Mouse (Mus musculus) fat pad, adult 2 months (tissue): ENCODE measurements around the gene Stx18.

Experiments
- DNase-seq: peaks from one replicate; pipeline ENCODE4 v3.0.0-alpha.2; 2011; ENCODE audit warnings: low read depth, low spot score; ENCODE audit errors: extremely low read depth

The Stx18 gene

DNA sequence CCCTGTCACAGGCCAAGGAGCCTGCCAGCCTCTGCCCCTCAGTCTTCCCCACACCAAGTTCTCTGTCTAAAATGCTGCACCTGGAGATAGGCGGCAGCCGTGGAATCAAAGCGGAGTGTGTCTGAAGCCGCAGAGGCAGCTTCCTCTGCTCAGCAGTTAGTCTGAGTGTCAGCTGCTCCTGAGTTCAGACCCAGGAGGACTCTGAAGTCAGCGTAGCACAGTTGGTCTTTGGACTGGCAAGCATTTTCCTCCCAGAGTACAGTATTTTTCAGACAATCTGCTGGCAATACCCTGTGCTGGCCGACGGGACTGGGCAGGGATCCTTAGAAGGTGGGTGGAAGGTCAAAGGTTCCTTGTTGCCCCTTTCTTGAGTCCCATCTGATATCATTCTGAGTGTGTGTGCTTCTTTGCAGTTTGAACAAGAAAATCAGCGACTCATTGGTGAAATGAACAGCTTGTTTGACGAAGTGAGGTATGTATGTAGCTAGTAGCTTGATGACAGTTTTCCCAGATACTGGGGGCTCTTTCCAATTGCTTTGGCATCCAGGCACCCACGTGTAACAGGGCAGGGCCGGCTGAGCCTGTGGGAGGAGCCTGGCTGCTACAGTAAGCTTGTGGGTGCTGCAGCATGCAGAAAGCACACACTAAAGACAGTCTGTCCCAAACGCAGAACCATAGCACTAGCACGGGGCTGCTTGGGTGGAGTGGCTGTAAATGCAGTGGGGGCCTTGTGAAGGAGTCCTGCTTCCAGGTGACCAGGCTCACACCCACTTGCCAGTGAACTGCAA lies 88.2 kb downstream of the Stx18 start:
- no peak for DNase-seq

DNA sequence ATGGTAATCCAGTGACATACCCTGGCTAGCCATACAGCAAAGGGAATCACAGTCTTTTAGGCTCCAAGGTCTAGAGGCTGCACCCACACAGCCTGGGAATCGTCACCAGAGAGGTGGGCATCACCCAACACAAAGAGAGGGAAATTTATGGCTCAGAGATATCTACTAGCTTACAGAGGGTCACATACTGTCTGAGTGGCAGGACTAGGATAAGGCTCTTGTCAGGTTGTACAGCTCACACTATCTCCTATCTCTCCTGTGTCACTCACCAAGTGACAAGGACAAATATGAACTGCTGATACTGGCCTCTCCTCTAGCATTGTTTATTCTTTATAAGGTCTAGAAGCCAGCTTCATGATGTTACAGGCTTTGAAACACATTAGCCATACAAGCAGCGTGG lies 90.8 kb downstream of the Stx18 start:
- DNase-seq: no peak

DNA sequence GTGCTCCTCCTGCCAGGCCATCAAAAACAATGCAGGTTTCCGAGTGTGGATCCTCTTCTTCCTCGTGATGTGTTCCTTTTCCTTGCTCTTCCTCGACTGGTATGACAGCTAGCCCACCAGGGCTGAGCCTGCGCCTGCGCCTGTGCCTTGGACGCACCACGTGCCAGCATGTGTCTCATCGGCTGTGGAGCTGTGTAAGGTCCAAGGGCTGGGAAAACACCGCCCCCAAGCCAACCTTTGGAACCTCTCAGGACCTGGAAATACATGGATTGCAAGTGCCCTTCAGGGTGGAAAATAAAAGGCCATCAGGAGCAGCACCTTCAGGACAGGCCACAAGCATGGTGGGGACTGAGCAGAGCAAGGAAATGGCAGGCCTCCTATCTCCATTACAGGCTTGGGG lies 97.7 kb downstream of the Stx18 start:
- no peak for DNase-seq

DNA sequence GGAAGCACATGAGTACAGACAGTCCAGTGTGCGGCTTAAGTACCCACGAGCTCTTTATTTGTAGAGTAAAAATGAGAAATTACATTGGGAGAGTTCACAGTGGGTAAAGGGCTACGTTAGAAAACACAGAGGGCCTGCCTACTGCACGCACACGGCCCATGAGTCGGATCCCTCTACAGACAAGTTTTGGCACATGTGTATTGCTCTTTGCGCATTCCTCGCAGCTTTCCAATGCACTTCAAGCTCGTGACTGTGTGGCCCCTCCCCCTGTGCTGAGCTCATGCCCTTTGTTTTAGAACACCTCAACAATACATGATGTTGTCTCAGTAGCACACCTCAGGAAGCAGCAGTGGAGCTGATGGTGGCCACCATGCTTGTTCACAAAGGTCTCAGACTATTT lies 98.6 kb downstream of the Stx18 start:
- no peak for DNase-seq

DNA sequence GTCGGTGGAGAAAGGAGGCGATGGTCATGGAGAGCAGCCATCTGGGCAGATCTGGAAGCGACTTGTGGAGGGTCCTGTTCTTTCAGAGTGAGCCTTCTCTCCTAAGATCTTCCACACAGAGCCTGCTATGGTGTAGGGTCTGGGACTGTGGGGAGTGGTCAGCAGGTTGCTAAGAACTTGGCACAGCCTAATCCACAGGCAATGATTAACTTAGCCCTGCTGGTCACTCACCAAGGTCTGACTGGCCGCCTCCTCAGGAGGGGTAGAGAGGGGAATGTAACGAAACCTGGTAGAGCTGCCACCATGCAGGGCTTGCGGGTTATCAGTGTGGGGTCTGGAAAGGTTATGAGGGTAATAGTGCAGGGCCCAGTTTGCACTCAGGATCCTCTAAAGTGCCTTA lies 102.4 kb downstream of the Stx18 start:
- no peak for DNase-seq

DNA sequence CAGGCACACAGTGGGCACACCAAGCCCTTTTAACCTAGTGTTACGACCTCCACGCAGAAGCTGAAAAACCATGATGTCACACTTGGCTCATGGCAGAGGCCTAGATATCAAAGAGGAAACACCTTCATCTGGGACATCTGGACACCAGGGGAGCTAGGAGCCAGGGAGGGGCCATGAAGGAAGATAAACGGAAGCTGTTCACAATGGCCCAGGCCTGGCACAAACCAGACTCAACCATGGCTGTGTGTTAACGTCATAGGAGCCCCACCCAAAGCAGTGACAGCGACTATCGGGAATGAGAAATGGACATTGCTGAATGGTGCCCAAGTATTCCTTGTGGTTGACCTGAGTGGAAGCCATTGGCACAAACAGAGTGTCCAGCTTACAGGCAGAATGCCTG lies 108.0 kb downstream of the Stx18 start:
- DNase-seq: no peak

DNA sequence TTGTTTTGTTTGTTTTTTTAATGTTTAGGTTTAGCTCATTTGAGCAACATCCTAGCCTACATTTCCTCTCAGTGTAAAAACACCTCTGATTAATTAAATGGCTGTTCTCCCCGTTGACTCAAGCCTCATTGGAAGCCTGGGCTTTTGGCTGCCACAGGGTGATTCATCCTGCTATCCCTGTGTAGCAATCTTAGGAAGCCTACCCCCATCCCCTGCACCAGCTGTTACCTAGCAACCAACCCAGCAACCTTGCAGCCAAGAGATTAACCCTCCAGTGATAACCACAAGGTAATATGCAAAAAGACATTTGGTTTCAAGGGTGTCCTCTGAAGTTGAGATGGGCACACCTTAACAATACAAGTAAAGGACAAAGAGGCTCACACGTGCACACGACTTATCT lies 112.7 kb downstream of the Stx18 start:
- no peak for DNase-seq

DNA sequence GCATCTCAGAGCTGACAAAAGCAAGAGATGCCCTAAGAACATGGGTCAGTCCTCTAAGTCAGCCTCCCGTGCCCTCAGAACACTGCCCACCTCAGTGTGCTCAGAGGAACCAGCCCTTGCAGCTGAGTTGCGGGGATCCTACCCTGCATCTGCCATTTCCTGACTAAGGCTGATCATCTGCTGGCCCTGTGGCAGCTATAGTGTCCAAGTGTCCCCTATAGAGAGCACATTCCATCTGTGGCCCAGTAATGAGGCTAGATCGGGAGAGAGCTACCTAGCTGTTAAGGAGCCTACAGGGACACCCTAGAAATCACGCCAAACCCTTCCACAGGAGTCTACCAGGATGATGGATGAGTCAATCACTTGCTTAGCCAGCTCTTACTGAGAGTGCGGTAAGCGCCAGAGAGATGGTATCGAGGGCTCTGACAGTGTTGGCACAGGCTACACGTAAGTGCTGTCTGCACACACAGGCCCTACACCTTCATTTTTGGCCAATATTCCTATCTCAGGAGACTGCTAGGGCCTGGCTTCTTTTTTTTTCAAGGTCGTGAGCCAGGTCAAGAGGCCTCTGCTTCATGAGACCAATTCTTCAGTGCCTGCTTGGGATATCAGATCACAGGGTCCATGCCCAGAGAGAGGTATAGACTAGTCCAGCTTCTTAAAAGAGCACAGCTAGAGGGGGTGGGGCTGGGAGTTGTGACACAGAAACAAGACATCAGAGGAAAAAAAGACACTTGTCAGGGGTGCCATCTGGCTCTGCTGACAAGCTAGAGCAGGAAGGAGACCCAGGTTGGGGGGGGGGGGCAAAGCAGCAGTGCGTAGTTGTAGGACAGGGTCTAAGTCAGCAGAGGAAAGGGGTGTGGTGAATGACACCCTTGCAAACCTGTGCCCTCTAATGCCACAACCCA lies 113.9 kb downstream of the Stx18 start:
- DNase-seq: no peak

DNA sequence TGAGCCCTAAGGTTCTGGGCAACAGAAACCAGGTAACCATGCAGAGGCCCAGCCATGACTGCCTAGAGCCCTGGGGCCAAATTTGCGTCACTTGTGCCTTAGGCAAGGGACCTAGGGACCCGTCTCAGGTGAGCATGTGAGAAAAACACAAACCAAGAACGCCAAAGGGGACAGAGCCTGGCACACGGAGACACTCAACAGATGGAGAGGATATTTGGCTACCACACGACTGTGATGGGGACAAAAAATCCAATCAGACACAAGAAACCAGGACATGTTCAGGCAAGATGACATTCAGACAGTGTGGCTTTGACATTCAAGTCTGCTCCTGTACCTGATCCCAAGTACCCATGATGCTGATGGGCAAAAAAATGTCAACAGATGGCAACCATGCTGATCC lies 115.1 kb downstream of the Stx18 start:
- no peak for DNase-seq

DNA sequence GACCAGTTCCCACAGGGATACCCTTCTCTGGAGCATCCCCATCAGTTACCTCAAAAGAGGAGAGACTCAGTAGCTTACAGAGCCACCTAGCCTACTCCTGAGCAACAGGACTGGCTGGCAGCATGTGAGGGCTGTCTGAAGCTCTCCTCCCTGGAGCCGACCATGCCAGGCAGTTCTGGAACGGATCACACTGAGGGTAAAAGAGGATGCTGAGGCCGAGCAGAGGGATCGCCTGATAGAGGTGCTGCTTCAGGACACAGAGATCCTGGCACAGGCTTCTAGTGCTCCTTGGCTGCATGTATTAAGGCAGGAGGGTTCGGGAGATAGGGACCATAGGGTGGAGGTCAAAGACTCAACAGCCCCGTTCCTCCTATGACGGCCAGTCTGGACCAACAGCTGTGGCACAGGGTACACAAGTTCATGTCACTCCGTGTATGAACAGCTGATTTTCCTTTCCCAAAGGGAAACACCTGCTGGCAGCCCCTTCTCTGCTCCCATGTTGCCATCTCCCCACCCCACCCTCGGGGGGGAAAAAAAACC lies 119.0 kb downstream of the Stx18 start:
- no peak for DNase-seq

DNA sequence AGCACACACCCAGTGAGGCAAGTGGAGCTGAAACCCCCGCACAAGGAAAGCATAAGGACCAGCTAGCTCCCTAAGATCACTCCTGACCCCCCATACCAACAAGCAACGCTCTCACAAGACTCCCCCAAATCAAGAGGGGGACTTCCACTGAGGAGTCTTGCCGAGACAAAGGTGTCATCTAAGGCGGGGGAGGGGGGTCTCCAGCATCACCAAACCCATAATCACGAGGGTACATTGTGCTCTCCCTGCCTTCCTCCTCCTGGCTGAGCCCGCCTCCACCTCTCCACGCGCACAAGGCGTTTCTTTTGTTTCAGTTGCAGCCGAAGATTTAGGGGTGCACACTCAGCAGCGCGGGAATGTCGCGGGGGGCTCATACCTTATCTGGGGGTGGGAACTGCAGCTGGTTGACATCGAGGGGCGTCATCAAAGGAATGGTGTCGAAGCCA lies 120.0 kb downstream of the Stx18 start:
- no peak for DNase-seq

DNA sequence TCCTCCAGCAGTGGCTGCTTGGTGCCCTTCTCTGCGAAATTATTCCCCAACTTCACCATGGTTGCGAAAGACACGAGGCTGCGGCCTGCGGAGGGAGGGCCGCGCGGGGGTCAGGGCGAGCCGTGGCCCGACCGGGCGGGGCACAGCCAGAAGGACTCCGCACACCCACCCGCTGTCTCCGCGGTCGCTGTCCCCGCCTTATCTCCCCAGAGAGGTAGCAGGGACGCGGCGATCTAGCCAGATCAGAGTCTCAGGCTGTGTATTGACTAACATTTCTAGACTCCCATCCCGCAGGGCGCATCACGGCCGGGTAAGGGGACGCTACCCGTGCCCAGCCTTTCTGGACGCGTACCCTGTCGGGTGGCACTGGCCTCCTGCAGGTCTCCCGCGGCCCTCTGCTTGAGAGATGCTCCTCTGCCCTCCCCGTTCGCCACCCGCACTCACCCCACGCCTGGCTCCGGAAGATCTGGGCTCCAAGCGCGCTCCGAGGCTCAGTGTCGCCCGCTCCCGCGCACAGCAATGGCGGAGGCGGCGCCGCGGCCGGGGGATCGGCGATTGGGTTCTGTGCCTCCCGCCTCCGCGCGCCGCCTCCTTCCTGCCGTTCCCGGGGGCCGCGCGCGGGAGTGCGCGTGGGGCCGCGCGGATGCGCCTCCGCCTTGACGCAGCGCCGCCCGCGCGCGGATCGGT lies 120.5 kb downstream of the Stx18 start:
- no peak for DNase-seq

DNA sequence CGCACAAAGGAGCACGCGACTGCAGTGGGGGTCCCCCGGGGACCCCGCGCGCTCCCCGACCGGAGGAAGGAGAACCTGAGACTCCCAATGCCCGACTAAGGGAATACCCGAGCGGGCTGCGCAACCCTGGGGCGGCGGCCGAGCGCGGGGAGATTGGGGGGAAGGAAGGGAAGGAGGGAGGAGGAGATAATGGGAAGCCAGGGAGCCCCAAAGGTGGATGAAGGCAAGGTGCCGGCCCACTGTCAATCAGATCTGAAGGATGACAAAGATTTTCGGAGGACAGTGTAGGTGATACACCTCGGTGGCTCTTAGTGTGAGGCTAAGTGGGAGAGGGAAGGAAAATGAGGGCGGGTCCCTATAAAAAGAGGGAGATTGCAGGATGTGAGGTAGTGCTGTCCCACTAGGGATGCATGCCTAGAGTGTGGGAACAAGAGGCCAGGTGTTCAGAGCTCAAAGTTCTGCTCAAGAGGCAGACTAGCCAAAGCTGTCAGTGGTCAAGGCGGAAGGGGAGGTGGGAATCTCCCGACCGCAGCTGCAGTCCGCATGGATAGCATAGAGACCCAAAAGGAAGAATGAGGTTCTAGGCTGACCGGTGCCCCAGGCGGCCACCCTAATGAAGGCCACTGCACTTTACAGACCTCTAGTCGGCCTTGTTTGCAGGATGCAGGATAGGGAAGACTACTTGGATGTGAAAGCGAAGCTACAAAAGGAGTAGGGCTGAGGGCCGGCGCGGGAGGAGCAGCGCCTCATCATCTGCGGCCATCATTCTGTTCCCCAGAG lies 121.3 kb downstream of the Stx18 start, which contains the start of gene Nsg1:
Gene Nsg1 (minus strand): TSS at position 274 of the 780 bp plus-strand sequence.
- DNase-seq: no peak

DNA sequence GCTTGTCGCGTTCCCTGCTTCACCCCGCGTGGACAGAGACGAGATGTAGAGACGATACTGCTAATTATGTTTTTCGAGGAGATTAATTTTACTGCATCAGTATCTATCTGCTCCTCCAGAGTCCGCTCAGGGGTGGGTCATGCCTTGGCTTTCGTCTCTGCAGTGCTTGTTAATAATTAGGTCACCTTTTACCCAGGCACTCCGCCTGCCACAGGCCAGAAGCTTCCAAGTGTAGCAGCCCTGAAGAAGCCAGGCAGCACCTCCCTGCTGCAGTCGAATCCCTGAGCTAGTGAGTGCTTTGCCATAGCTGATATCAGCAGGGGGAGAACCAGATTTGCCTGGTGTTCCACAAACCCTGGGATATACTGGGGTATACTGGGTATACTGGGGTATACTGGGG lies 130.0 kb downstream of the Stx18 start:
- DNase-seq: no peak

DNA sequence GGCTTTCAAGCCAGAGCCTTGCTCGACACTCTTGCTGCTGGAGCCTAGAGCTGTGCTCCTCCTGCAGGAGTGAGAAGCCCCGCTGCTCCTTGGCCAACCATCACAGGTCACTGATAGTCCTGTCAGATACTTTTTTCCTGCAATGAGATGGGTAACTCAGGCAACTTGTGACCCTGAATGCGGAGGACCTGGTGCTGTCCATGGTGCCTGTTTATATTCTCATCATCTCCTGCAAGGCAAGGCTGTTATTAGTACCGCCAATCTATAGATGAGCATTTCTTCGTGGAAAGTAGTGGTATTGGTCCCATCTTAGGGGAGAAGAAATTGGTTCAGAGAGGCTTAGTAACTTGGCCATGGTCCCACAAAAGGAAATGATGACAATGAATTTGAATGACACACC lies 135.2 kb downstream of the Stx18 start:
- no peak for DNase-seq

DNA sequence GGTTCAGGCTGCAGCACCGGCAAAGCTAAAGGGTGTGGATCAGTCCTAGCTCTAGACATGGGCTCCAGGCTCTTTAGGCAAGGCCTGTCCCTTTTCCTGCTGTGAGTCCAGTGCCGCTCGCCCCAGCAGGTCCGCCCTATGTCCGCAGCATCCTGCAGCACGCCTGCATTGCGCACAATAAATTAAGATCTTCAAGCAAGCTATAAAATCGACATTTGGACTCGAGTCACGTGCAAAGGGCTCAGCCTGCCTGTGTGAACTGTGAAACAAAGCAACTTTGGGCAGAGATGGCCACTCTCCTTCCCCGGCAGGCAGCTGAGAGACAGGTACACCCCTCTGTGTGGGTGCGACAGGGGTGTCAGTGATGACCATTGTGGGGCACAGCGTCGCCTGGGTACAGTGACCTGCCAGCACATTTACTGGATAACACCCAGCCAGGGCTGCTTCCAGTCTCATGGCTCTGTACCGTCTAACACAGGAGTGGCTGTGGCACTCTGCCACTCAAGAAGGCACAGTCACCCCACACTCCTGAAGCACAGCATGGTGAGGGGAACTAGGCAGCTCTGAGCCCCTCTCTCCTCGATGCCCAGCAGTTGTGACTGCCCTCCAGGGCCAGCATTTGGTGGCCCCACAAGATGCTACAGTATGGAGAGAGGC lies 135.8 kb downstream of the Stx18 start:
- DNase-seq: no peak

DNA sequence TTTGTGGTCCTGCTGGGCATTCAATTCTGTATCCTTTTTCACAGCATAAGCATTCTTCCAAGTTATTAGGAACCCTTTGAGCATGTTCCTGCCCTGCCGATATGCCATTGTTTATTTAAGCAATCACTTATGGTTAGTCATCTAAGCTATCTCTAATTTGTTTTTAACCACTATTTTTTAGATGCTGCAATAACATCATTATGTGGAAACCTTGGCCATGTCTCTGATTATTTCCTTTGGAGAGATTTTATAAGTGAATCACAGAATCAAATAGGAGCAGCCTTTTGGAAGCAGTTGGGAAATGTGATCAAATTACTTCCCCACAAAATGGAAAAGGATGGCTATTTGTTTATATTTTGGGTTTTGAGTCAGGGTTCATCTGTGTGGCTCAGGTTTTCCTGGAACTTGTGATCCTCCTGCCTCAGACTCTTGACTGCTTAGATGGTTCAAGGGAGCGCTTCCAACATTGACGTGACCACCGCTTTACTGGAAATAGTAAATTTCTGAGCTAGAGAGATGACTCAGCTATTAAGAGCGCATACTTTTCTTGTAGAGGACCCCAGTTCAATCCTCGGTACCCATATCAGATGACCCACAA lies 146.2 kb downstream of the Stx18 start:
- DNase-seq: no peak

DNA sequence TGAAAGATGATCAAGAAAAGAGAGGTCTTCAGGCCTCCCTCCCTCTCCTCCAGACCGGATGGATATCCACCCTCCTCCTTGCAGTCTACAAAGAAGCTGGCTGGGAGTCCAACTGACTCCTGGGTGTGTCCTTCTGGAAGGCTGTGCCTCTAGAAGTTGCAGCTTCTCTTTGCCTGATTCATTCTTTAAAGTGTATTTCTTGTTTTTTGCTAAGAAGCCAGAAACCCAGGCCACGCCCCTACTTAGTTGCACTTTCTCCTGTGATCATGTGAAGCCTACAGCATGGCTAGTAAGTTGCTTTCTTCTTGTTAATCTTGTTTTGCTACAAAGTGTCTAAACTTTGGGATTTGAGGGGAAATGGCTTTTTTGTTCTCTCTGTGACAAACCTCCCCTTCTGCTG lies 148.5 kb downstream of the Stx18 start:
- no peak for DNase-seq
